Mouse (Mus musculus) liver, embryonic 11.5 days (tissue): ENCODE results near the gene P4ha2. TPM values are rescaled to one million over a fixed set of nuclear protein-coding genes. Genes with fewer than 3 reads are reported as not detected.

Experiments used
- ATAC-seq: fragments of 200-750 bp; cut with Nextera tagmentation; replicated peaks from 2 replicates; pipeline ENCODE4 v1.8.0; 2017; ENCODE audit warnings: moderate number of reproducible peaks, mild to moderate bottlenecking, moderate TSS enrichment, moderate library complexity; ENCODE audit not compliant: low FRiP score
- DNase-seq: peaks from one replicate; pipeline ENCODE4 v3.0.0-alpha.2; 2017; ENCODE audit warnings: low spot score
- H3K27ac ChIP-seq: fragments of 300-500 bp; sonication (generic); 2 replicates; pipeline ENCODE4 v1.5.1; 2014; ENCODE audit warnings: mild to moderate bottlenecking, low read depth, low read length, control low read depth
- H3K27me3 ChIP-seq: fragments of 300-500 bp; sonication (generic); replicated peaks from 2 replicates; pipeline ENCODE4 v1.6.1; 2014; ENCODE audit warnings: low read length, mixed read lengths; ENCODE audit not compliant: control insufficient read depth, insufficient read depth
- H3K36me3 ChIP-seq: fragments of 300-500 bp; sonication (generic); 2 replicates; pipeline ENCODE4 v1.6.1; 2014; ENCODE audit warnings: mild to moderate bottlenecking, low read length, moderate library complexity, mixed read lengths; ENCODE audit not compliant: control insufficient read depth, insufficient read depth
- H3K4me1 ChIP-seq: fragments of 300-500 bp; sonication (generic); replicated peaks from 2 replicates; pipeline ENCODE4 v1.6.1; 2014; ENCODE audit warnings: low read length, mixed read lengths; ENCODE audit not compliant: control insufficient read depth, insufficient read depth
- H3K4me2 ChIP-seq: fragments of 300-500 bp; sonication (generic); 2 replicates; pipeline ENCODE4 v1.6.1; 2014; ENCODE audit warnings: mild to moderate bottlenecking, control low read depth, moderate library complexity
- H3K4me3 ChIP-seq: fragments of 300-500 bp; sonication (generic); 2 replicates; pipeline ENCODE4 v1.5.1; 2014; ENCODE audit warnings: low read depth, low read length, control low read depth
- H3K9ac ChIP-seq: fragments of 300-500 bp; sonication (generic); 2 replicates; pipeline ENCODE4 v1.6.1; 2014; ENCODE audit warnings: low read depth, low read length, control low read depth
- H3K9me3 ChIP-seq: fragments of 300-500 bp; sonication (generic); 2 replicates; pipeline ENCODE4 v1.6.1; 2016; ENCODE audit warnings: low read length, inconsistent platforms, mixed read lengths; ENCODE audit not compliant: control insufficient read depth
- WGBS: fragments of 180-500 bp; shearing (Covaris S2); extraction: QIAGEN DNeasy Blood & Tissue Kit; methylation state at CpG from one replicate; pipeline ENCODE4 v1.1.7; 2014; 5-methylcytosine and 5-hydroxymethylcytosine counted together
- polyA plus RNA-seq: library from polyadenylated mRNA; unstranded; fragments of >200 nt; fragmentation: Nextera tagmentation; extraction: Ambion mirVana; gene quantifications from 2 replicates; pipeline ENCODE4 v1.2.1, GENCODE M21; 2014

The P4ha2 gene
- polyA plus RNA-seq, 1 experiment from 2014 or later, result 25.7 TPM

- 83% methylated on average over 8 of the region's 8 CpGs for WGBS
- H3K9me3 ChIP-seq, result no peaks in the 10 kb centered on the region
- ATAC-seq (no peak), DNase-seq (no peak)
- 0 out of 2 replicates have a peak, but pooled peaks cover 2% of the 10 kb centered on the region for H3K27me3 ChIP-seq
- no peaks in the 10 kb centered on the region for H3K36me3 ChIP-seq
- no peak overlapping the region for H3K4me2 ChIP-seq
- no peak overlapping the region for H3K9ac ChIP-seq
- no peak overlapping the region for H3K4me3 ChIP-seq
- no peak overlapping the region for H3K27ac ChIP-seq
- H3K4me1 ChIP-seq, result peaks cover 6% of the 10 kb centered on the region; the same call in 1 of the 2 replicates
Measured at GRCm38 (mm10) chr11:54115301-54115700, 15.4 kb downstream of the P4ha2 start.

- DNase-seq (no peak), ATAC-seq (no peak)
- 0 out of 2 replicates have a peak, but pooled peaks cover 2% of the 10 kb centered on the region for H3K27me3 ChIP-seq
- H3K36me3 ChIP-seq, result no peaks in the 10 kb centered on the region
- no peak overlapping the region for H3K9ac ChIP-seq
- 54% methylated on average over 3 of the region's 3 CpGs for WGBS
- H3K4me3 ChIP-seq, result no peak overlapping the region
- peaks cover 6% of the 10 kb centered on the region; the same call in 1 of the 2 replicates for H3K4me1 ChIP-seq
- H3K4me2 ChIP-seq, result no peak overlapping the region
- no peaks in the 10 kb centered on the region for H3K9me3 ChIP-seq
- no peak overlapping the region for H3K27ac ChIP-seq
Measured at GRCm38 (mm10) chr11:54115911-54116310, 16.0 kb downstream of the P4ha2 start.

DNA sequence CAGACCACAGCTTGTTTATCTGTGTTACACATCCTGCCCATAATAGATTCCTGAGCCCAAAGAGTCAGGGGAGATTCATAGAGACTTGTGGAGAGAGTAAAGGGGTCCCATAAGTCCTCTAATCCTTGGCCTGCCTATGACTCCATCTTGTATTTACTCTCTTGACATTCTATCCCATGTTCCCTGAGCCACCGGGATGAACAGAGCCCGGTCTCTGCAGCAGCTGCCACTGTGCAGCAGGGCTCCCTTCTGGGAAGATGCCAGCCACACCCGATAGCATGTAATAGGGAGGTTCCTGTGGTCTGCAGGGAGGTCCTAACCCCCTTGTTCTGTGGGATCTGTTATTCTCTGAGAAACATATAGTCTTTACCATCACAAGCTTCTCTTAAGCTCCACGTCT is 16.5 kb downstream of the P4ha2 start:
- peaks cover 6% of the 10 kb centered on the region; the same call in 1 of the 2 replicates for H3K4me1 ChIP-seq
- H3K9me3 ChIP-seq, result no peaks in the 10 kb centered on the region
- no peak for ATAC-seq
- no peak overlapping the region for H3K4me3 ChIP-seq
- H3K4me2 ChIP-seq, result no peak overlapping the region
- 78% methylated on average over 4 of the region's 4 CpGs for WGBS
- H3K27me3 ChIP-seq, result 0 out of 2 replicates have a peak, but pooled peaks cover 2% of the 10 kb centered on the region
- H3K27ac ChIP-seq, result no peak overlapping the region
- no peaks in the 10 kb centered on the region for H3K36me3 ChIP-seq
- DNase-seq, result no peak
- no peak overlapping the region for H3K9ac ChIP-seq

DNA sequence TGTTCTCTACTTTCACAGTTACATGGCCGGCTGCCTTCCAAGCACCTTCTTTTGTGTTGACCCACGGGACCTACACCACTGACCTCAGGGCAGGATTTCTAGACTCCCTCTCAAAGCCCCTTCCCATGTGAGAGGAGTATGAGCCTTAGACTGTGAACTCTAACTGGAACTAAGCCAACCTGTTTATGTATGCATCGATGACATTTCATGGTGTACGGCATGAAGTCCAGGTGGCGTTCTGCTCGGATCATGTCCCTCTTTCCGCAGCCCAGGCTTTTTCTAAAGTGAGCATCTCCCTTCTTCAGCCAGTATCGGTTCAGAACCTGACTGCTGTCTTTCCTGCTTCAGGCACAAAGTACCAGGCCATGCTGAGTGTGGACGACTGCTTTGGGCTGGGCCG is 17.2 kb downstream of the P4ha2 start:
- H3K4me1 ChIP-seq, result peaks cover 6% of the 10 kb centered on the region; the same call in 1 of the 2 replicates
- no peak overlapping the region for H3K27ac ChIP-seq
- H3K9me3 ChIP-seq, result no peaks in the 10 kb centered on the region
- 0 out of 2 replicates have a peak, but pooled peaks cover 2% of the 10 kb centered on the region for H3K27me3 ChIP-seq
- no peak overlapping the region for H3K9ac ChIP-seq
- no peak overlapping the region for H3K4me2 ChIP-seq
- H3K4me3 ChIP-seq, result no peak overlapping the region
- no peak for ATAC-seq
- WGBS, result 87% methylated on average over 10 of the region's 10 CpGs
- no peak for DNase-seq
- no peaks in the 10 kb centered on the region for H3K36me3 ChIP-seq

DNA sequence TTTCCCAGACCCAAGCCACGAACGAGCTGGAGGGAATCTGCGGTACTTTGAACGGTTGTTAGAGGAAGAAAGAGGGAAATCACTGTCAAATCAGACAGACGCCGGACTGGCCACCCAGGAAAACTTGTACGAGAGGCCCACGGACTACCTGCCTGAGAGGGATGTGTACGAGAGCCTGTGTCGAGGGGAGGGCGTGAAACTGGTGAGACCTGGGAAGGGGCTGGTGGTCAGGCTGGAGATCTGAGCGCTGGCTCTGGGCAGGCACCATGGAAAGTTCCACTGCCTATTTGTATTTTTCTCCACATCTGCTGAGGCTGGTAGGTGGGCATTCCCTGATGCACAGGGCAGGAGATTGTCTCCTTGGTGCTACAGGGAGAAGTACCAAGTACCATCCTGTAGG is 19.2 kb downstream of the P4ha2 start:
- H3K36me3 ChIP-seq, result no peaks in the 10 kb centered on the region
- ATAC-seq (no peak), DNase-seq (no peak)

DNA sequence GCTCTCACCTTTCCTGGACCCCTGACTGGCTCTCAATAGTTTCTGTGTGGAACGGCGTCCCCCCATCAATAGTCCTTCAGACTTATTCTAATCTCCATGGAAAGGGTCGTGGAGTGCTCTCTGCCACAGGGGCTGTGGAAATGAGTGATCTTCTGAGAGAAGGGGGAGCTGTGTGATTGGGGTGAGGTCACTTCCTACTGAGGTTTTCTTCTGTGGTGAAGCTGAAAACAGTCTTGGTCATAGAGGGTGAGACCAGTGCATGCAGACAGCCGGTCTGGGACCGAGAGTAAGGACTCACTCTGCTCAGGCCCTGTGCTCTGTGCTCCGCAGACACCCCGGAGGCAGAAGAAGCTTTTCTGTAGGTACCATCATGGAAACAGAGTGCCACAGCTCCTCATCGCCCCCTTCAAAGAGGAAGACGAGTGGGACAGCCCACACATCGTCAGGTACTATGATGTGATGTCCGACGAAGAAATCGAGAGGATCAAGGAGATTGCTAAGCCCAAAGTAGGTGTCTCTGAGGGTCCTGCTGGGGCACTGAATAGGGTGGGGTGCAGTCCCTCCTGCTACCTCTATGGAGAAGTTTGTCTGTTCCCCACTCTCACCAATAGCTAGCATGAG is 20.0 kb downstream of the P4ha2 start:
- Histone ChIP-seq H3K27me3 (0 out of 2 replicates have a peak, but pooled peaks cover 2% of the 10 kb centered on the region), H3K9ac (no peak overlapping the region), H3K4me1 (0 out of 2 replicates have a peak, but pooled peaks cover 2% of the 10 kb centered on the region), H3K27ac (no peak overlapping the region), H3K36me3 (no peaks in the 10 kb centered on the region), H3K9me3 (no peaks in the 10 kb centered on the region), H3K4me3 (no peak overlapping the region), H3K4me2 (no peak overlapping the region)
- DNase-seq, result no peak
- ATAC-seq, result no peak
- 77% methylated on average over 13 of the region's 13 CpGs for WGBS

More for the DNA sequence above, 19.2 kb downstream of the P4ha2 start:
- no peak overlapping the region for H3K27ac ChIP-seq
- no peaks in the 10 kb centered on the region for H3K9me3 ChIP-seq
- H3K4me3 ChIP-seq, result no peak overlapping the region
- 0 out of 2 replicates have a peak, but pooled peaks cover 2% of the 10 kb centered on the region for H3K27me3 ChIP-seq
- H3K9ac ChIP-seq, result no peak overlapping the region
- 84% methylated on average over 12 of the region's 12 CpGs for WGBS
- H3K4me2 ChIP-seq, result no peak overlapping the region
- 0 out of 2 replicates have a peak, but pooled peaks cover 2% of the 10 kb centered on the region for H3K4me1 ChIP-seq

DNA sequence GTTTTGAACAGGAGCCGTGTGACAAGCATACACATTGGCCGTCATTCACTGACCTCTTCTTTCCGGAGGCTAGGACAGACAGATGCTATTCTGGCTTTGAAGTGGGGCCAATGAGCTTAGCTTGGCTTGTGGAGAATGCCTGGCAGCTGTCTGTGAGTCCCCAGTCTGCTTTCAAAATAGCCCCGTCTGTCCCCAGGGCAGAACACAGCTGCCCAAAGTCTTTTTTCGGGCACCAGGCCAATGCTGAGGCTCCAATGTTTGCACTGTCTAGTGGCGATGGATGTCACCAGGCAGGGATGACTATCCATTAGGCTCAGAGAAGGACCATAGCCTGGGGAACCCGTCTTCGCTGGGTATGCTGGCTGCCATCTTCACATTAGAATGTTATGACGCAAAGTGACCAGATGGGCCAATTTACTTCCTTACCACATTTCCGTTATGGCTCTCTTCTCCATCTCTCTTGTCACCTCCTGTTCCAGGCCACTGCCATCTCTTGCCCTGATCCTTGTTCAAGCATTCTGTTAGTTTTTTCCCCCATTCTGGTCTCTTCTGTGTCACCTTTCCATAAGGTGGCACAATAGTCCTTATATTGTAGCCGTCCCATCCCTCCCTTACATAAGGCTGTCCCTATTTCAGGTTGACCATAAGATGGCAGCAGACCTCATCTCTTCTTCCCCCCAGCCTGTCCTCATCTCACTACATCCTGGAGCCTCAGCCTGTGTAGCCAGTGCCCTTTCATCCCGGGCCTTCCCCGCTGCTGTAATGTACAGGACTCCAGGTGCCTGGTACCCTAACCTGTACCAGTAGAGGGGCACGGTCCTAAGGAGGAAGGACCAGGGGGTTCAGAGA is 22.7 kb downstream of the P4ha2 start:
- Histone ChIP-seq H3K9ac (no peak overlapping the region), H3K4me2 (no peak overlapping the region), H3K27ac (no peak overlapping the region), H3K4me3 (no peak overlapping the region), H3K4me1 (peaks cover 9% of the 10 kb centered on the region), H3K27me3 (0 out of 2 replicates have a peak, but pooled peaks cover 2% of the 10 kb centered on the region), H3K9me3 (no peaks in the 10 kb centered on the region), H3K36me3 (no peaks in the 10 kb centered on the region)
- WGBS, result 74% methylated on average over 14 of the region's 14 CpGs
- DNase-seq (no peak), ATAC-seq (no peak)

GRCm38 (mm10) chr11:54125982-54126648 is 26.2 kb downstream of the P4ha2 start:
- no peak overlapping the region for H3K9ac ChIP-seq
- H3K36me3 ChIP-seq, result no peaks in the 10 kb centered on the region; the same call in 1 of the 2 replicates
- no peak for DNase-seq
- WGBS, result 84% methylated on average over 18 of the region's 18 CpGs
- H3K27me3 ChIP-seq, result no peaks in the 10 kb centered on the region
- no peak overlapping the region for H3K4me2 ChIP-seq
- no peak overlapping the region for H3K27ac ChIP-seq
- no peaks in the 10 kb centered on the region for H3K9me3 ChIP-seq
- H3K4me3 ChIP-seq, result no peak overlapping the region
- ATAC-seq, result no peak
- peaks cover 9% of the 10 kb centered on the region for H3K4me1 ChIP-seq
